Mouse (Mus musculus): ENCODE data around the gene Gtf2h1.

The Gtf2h1 gene

DNA sequence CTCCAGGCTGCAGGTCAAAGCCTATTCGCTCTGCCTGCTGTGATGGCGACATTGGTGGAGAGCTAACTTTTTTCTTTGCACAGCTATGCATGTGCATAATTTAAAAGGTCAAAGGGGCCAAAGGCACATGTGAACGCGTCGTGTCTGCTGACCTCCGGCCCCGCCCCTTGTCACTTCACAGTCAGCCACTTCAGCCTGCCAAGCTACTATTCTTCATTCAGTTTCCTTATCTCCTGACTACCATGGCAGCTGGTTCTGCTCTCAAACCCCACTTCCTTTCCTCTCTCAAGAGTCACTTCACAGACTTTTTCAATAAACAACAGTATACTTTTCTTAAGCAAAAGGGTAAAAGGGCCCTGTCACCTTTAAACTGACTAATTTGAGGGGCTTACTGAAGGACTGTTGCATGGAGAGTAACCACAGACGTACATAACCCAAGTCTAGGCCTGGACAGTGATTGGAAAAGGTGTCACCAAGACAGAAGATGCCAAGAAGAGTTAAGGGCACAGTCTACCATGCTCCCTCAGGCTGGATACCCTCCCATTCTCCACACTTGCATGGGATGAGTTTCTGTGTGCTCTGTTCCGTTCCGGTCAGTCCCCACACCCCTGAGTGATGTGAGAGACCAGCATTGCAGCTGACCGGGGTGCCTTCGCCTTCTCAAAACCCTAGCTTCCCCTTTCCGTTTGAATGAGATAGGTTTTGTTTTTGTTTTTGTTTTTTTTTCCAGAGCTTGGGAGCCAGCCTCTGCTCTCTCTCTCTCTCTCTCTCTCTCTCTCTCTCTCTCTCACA lies 35.1 kb downstream of the Gtf2h1 start:
- in situ Hi-C loops (cut with MboI, MseI): loop anchor here (10.0 to 25.0 kb wide), 2 partner anchors 1326 to 1869 kb away; partner anchors contain the start of gene Cpt1c

DNA sequence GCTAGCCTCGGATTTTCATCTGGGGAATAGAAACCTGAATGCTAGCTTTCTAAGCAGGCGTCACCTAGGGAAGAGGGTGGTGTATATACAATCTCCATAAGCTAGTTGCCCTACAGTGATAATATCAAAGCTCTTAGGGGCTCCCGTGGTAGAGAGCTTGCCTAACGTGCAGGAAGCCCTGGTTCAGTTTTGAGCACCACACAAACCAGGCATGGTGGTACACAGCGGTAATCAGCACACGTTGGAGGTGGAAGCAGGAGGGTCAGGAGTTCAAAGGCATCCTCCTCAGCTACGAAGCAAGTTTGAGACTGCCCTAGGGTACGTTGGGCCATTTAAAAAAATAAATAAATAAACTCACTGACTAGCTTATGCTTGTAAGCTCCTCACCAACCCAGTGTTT lies 35.8 kb downstream of the Gtf2h1 start:
- in situ Hi-C loops (cut with MboI, MseI): loop anchor here (10.0 to 25.0 kb wide), 2 partner anchors 1327 to 1869 kb away; partner anchors contain the start of gene Cpt1c

DNA sequence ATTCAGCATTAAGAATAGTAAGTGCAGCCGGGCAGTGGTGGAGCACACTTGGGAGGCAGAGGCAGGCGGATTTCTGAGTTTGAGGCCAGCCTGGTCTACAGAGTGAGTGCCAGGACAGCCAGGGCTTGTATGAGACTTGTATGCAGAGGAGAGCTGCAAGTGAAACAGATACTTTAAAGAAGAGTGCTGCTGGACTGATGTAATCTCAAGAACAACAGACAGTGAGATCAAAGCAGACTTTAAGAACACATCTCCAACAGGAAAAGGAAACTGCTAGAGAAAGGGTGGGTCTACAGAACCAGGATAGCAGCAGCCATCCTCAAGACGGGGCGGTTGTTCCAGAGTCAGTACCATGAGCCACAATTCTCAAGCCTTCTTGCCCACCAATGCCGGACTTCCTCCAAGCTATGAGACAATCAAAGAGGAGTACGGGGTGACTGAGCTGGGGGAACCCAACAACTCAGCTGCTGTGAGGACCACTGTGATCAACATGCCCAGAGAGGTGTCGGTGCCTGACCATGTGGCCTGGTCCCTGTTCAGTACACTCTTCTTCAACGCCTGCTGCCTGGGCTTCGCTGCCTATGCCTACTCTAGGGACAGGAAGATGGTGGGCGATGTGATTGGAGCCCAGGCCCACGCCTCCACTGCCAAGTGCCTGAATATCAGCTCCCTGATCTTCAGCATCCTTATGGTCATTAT lies 36.4 kb downstream of the Gtf2h1 start:
- in situ Hi-C loops (cut with MboI, MseI): loop anchor here (10.0 to 25.0 kb wide), 2 partner anchors 1327 to 1870 kb away; partner anchors contain the start of gene Cpt1c

DNA sequence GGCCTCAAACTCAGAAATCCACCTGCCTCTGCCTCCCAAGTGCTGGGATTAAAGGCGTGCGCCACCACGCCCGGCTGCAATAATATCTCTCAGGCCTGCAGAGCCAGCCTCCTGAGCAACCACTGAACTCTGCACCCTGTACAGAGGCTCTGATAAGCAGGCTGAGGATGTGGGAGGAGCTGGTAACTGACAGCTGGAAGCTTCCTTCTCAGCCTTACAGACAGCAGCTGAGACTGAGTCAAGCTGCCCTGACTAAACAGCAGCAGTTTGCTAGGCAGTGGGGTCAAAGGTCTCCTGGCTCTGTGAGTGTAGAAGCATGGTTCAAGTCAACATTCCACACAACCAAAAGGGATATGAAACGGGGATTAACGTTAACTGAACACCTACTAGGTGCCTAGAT lies 37.4 kb downstream of the Gtf2h1 start:
- in situ Hi-C loops (cut with MboI, MseI): loop anchor here (10.0 to 25.0 kb wide), 2 partner anchors 1328 to 1871 kb away; partner anchors contain the start of gene Cpt1c

DNA sequence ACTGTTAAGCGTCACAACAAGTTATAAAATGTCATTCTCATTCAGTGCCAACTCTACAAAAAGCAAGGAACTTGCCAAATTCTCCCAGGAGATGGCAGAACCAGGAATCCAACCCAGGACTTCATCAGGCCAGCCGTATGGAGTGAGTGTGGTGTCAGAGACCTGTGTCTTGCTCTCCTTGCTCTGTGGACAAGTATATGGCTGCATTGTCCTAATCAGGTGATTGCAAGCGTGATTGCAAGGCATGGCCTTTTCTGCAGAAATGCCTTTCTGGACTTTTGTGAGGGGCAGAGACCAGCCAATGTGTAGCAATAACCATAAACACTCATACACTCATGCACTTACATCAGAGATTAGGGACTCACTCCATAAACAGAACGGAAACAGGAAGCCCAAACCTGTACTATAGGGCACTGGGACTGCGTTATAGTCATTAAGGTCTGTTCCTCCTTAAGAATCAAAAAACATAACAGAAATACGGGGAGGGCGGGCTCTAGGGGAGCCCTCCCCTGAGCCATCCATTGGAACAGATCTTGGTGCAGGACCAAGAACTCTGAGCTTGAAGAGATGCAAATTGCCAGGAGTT lies 37.9 kb downstream of the Gtf2h1 start:
- in situ Hi-C loops (cut with MboI, MseI): loop anchor here (10.0 to 25.0 kb wide), 2 partner anchors 1329 to 1871 kb away; partner anchors contain the start of gene Cpt1c

DNA sequence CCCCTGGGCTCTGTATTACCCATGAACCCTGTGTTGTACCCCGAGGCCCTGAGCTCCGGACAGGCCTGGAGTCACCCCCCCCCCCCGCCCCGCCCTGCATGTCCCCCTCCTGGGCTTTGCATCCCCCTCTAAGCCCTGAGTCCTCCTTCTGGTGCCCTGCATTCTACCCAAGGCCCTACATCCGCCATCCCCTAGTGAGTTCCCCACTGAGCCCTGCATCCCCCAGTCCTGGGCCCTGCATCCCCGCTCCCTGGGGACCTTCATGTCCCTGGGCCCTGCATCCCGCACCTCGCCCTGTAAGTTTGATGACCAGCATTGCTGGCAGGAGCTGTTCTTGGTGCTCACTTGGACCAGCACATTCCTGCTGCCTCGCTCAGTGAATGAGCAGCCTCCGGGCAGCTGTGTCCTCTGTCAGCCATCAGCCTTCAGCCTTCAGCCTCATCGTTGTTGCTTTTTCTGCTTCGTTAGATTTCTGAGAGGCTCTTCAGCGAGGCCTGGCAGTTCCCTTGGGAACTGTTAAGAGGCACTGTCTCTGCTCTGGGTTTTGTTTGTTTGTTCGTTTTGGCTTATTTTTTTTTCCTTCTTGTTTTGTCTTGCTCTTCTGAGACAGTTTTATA lies 39.2 kb downstream of the Gtf2h1 start:
- in situ Hi-C loops (cut with MboI, MseI): loop anchor here (10.0 to 25.0 kb wide), 2 partner anchors 1330 to 1873 kb away; partner anchors contain the start of gene Cpt1c

DNA sequence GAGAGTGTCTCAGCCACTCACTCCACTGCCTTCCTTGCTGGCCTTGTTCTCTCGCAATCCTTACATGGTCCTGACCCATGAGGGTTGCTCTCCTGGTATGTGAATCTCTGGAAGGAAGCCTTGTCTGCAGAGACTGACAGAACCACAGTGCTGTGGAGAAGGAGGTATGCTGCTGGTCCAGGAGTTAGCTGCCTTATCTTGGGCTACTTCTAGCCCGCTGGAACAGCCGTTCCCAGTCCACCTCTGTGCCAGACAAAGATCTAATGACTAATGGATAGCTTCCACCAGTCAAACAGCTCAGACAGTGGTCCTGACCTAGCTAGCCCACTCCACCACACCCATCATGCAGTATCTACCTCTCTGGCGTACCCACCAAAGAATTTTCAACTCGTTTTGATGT lies 40.5 kb downstream of the Gtf2h1 start:
- in situ Hi-C loops (cut with MboI, MseI): loop anchor here (10.0 to 25.0 kb wide), 2 partner anchors 1332 to 1874 kb away; partner anchors contain the start of gene Cpt1c

DNA sequence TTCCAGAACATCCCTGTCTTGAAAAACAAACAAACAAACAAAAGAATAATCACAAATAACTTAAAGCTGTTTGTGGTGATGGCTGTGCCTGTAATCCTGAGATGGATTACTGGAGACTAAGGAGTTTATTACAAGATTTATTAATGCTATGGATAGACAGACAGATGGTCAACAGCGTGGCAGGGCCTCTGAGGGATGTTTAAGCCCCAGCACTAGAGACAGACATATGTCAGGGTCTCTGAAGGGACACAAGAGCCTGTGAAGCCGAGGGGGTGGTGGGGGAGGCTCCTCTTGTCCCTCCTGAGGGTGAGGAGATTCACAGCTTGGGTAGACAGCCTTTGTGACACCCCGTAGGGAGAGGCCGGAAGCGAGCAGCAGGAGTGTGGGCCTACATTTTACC lies 41.2 kb downstream of the Gtf2h1 start:
- in situ Hi-C loops (cut with MboI, MseI): loop anchor here (10.0 to 25.0 kb wide), 2 partner anchors 1332 to 1875 kb away; partner anchors contain the start of gene Cpt1c

DNA sequence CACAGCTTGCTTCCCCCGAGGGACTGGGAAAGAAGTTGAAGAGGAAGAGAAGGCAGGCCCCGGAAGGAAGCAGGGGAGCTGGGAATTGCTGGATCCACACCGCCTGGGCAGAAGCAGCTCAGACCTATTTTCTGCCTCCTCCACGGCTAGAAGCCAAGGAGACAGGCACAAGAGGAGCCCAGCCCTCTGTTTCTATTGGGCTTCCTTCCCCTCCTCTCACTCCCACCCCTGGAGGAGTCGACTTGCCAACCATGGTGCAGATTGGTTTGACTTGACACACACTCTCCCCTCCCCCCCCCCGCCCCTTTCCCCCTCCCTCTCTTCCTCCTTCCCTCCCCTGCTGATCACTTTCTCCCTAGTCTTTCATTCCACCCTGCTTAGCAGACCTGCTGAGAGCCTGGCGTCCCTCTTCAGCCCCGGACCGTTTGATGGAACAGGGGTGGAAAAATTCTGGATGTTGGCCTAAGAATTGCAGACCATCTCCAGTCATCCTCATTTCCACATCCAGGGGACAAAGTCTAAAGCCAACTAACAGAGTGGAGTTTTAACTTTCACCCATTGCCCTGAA lies 42.3 kb downstream of the Gtf2h1 start:
- in situ Hi-C loops (cut with MboI, MseI): loop anchor here (10.0 to 25.0 kb wide), 2 partner anchors 1333 to 1876 kb away; partner anchors contain the start of gene Cpt1c

DNA sequence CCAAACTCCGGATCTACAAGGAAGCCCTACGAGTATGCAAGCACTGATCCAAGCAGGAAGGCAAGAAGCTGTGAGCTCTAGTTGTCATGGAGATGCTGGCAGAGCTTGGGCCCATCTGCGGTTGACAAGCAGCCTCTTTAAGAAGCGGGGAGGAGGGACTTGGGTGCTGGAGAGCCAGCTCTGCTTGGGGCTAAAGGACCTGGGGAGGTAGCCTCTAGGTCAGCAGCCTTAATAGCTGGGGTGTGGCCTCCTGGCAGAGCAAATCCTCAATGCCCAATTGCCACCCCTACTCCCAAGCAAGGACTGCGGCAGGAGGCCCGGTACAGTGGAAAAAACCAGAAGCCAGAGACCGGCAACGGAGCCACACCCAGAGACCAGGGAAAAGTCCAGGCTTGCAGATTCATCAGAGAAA lies 43.0 kb downstream of the Gtf2h1 start:
- in situ Hi-C loops (cut with MboI, MseI): loop anchor here (10.0 to 25.0 kb wide), 2 partner anchors 1334 to 1877 kb away; partner anchors contain the start of gene Cpt1c

DNA sequence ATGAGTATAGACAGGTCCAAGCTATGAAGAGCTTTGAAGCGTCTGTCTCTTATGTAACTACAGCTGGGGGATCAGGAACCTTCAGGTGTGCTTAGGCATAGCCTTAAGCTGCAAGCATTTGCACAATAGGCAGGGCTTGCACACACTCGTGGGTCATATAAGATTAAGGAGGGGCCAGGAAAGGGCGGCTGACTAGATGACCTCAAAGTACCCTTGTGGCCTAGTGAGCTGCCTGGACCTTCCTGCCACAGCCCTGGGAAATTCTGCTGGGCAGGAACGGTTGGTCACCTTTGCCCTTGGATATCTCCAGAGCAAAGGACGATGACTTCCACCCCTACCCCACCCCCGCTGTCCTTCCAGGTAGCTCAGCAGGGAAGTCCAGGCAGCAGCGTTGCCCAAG lies 43.5 kb downstream of the Gtf2h1 start:
- in situ Hi-C loops (cut with MboI, MseI): loop anchor here (10.0 to 25.0 kb wide), 2 partner anchors 1335 to 1877 kb away; partner anchors contain the start of gene Cpt1c

DNA sequence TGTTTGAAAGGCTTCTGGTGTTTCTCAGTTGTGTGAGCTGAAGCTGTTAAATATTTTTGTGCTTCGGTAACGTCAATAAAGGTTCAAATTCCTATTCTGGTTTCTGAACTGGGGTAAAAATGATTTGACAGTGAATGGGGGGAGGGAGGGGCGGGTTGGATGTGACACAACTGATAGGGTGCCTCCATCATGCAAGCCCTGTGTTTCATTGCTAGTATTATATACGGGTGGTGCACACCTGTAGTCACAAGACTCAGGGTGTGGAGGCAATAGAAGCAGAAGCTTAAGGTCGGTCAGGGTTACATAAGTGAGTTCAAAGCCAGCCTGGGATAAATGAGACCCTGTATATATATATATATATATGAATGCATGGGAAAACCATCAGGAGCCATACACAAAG lies 44.0 kb downstream of the Gtf2h1 start:
- in situ Hi-C loops (cut with MboI, MseI): loop anchor here (5.0 to 25.0 kb wide), 3 partner anchors 167 to 1878 kb away; partner anchors contain the start of genes Cpt1c and Spty2d1

DNA sequence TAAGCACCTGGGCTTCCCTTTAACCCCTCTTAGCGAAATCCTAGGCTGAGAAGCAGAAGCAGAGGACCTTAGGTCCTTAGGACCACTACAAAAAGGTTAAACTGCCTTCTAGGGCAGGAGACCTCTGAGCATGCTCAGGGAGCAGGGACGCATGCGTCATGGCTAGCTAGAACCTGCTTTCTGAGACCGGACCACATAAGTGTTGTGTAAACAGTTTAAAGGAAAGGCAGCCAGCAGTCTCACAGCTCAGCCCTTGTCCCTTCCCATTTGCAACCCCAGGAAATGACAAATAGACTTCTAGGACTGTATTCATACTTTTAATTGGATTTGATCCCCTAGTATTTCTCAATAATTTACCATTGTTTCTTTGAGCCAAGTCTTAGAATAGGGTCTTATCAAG lies 44.4 kb downstream of the Gtf2h1 start:
- in situ Hi-C loops (cut with MboI, MseI): loop anchor here (5.0 to 25.0 kb wide), 2 partner anchors 167 to 1878 kb away; partner anchors contain the start of genes Cpt1c and Spty2d1

DNA sequence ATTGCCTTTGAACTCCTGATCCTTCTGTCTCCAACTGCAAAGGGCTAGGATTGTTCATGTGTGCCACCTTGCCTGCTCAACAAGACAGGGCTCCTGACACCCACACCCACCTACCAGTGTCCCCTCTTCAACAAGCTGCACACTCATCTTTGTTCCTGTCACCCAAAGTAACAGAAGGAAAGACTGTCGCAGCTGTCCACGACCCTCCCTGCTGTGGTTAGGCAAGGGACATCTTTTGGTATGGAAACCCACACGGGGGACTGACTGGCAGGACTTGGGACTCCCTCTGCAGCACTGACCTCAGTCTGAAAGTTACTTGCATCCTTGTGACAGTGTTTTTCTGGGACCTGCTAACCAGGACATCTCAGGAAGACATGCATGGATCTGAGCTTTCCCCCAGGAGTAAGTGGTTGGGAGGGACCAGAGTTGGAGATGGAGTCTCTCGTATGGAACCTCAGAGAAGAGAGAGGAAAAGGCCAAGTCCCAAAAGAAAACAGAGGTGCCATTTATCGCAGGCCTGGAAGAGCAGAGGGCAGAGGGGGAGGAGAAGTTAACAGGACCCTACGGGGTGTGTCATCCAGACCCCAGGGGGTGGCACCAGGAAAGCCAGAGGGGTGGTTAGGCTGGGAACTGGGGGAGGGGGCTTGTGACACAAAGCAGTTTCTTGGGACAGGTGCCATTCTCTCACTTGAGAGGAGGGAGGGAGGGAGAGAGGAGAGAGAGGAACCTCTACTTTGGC lies 45.1 kb downstream of the Gtf2h1 start, which contains the start of gene Ldha:
Ldha (plus strand) TSS at position 689 of the 739 bp plus-strand sequence.
- in situ Hi-C loops (cut with MboI, MseI): loop anchor here (5.0 to 25.0 kb wide), 2 partner anchors 166 to 1879 kb away; partner anchors contain the start of genes Cpt1c and Spty2d1

DNA sequence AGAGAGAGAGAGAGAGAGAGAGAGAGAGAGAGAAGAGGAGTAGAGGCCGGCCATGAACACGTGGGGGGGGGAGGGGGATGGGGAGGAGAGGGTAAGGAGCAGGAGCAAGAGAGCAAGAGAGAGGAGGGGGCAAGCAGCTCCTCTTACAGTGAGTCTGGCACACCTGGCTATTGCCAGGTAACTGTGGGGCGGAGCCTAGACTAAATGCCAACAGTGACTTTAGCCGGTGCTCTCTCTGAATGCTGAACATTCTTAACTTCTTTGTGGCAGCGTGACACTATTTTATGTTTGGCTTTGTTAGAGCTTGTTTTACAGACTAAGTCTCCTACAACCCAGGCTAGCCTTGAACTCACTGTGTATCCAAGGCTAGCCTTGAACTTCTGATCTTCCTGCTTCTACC lies 46.4 kb downstream of the Gtf2h1 start:
- in situ Hi-C loops (cut with MboI, MseI): loop anchor here (5.0 to 25.0 kb wide), 2 partner anchors 165 to 1880 kb away; partner anchors contain the start of genes Cpt1c and Spty2d1

DNA sequence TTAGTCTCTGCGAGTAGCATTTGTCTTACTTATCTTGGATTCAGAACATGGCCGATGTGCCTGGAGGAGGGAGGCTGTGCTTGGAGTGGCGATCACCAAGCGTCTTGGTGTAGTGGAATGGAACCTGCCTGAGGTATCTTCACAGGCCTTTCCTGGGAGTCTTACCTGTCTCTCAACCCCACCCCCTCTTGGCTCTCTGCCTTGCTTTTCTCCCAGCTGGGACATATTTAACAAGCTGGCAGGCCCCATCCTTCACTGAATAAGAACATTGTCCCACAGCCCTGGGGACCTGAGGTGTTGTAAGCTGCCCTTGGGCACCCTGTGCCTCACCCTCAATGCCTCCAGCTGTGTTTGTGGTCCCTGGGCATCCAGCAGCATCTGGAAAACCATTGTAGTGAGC lies 47.7 kb downstream of the Gtf2h1 start:
- in situ Hi-C loops (cut with MboI, MseI): loop anchor here (5.0 to 25.0 kb wide), 2 partner anchors 164 to 1881 kb away; partner anchors contain the start of genes Cpt1c and Spty2d1

DNA sequence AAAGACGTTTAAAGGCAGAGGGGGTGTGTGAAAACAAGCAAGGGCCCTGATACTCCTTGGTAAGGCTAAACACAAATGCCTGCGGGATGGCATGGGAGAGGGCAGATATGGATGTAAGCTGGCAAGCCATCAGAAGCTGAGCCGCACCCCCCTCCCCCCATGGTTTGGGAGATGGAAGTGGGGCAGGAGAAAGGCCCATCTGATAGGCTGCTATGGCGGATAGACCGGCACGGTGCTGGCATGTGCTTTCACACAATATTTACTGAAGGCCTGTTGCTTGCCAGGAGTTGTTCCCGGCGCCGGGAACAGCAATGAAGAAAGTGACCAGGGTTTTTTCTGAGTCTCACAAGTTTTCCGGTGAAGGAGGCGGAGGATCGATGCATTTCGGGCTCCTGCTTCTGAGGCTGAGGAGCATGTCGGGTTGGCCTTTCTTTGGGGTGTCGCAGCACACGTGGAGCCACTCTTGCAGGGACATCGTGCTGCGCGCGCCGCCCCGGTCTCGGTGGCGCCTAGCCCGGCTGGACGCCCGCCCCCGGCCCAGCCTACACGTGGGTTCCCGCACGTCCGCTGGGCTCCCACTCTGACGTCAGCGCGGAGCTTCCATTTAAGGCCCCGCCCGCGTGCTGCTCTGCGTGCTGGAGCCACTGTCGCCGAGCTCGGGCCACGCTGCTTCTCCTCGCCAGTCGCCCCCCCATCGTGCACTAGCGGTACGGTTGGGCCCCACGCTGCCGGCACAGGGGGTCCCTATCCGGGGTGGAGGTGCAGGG lies 49.5 kb downstream of the Gtf2h1 start:
- in situ Hi-C loops (cut with MboI, MseI): loop anchor here (25.0 kb wide), 1 partner anchor 1883 kb away; the partner anchor contains the start of gene Cpt1c

DNA sequence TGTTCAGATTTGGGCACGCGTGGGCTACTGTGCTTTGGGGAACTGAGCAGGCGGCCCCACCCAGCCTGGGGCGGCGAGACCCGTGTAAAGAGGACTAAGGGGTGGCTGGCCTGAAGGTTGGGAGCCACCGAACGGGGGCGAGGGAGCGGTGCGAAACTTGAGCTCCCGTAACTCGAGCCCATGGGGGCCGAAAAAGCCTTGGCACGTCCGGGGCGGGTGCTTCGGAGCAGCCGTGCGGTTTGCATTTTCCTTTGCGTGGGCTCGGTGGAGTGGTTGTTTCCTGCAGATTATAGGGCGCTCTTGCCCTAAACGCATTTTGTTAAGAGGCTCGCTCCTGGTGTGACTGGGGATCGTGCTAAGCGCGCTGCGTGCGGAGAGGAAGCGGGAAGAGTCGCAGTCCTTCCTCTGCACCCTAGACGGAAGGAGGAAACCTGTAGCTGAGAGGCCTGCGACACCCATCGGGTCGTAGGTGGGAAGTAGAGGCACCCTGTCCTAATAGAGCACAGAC lies 50.1 kb downstream of the Gtf2h1 start:
- in situ Hi-C loops (cut with MboI, MseI): loop anchor here (25.0 kb wide), 1 partner anchor 1884 kb away; the partner anchor contains the start of gene Cpt1c
